Mouse (Mus musculus) myocyte (in vitro differentiated cells): ENCODE measurements around the gene Zfp526.

Experiments
- CEBPB ChIP-seq: IDR thresholded peaks from 2 replicates; pipeline ENCODE4 v1.6.1; 2011; ENCODE audit warnings: mild to moderate bottlenecking, moderate library complexity; ENCODE audit not compliant: poor library complexity, insufficient read depth, severe bottlenecking
- E2F4 ChIP-seq: IDR thresholded peaks from one replicate; pipeline ENCODE4 v1.6.1; 2011; ENCODE audit warnings: mild to moderate bottlenecking, control low read depth, moderate library complexity; ENCODE audit not compliant: insufficient read depth
- MAX ChIP-seq: IDR thresholded peaks from one replicate; pipeline ENCODE4 v1.6.1; 2011; ENCODE audit warnings: low read depth, mild to moderate bottlenecking, control low read depth
- MYOD1 ChIP-seq, 3 experiments: IDR thresholded peaks; one replicate each; pipeline ENCODE4 v1.6.1; 2011; ENCODE audit warnings: control low read depth in 2 of 3, low read depth in 2 of 3, mild to moderate bottlenecking in 2 of 3, moderate library complexity in 1 of 3; ENCODE audit not compliant: insufficient read length in 2 of 3, control insufficient read depth in 1 of 3
- MYOG ChIP-seq, 3 experiments: IDR thresholded peaks; one replicate each; pipeline ENCODE4 v1.6.1; 2011; ENCODE audit warnings: control low read depth in 2 of 3, low read depth in 2 of 3, mild to moderate bottlenecking in 2 of 3; ENCODE audit not compliant: insufficient read length in 2 of 3, control insufficient read depth in 1 of 3, insufficient read depth in 1 of 3
- POLR2A ChIP-seq: IDR thresholded peaks from one replicate; pipeline ENCODE4 v1.6.1; 2011; ENCODE audit warnings: low read depth, mild to moderate bottlenecking, control low read depth, moderate library complexity; ENCODE audit not compliant: insufficient read length
- POLR2AphosphoS2 ChIP-seq: IDR thresholded peaks from one replicate; pipeline ENCODE4 v1.6.1; 2011; ENCODE audit warnings: low read depth, control low read depth; ENCODE audit not compliant: insufficient read length
- REST ChIP-seq: IDR thresholded peaks from one replicate; pipeline ENCODE4 v1.6.1; 2011; ENCODE audit warnings: mild to moderate bottlenecking, control low read depth, moderate library complexity; ENCODE audit not compliant: insufficient read depth, insufficient read length
- SRF ChIP-seq: IDR thresholded peaks from one replicate; pipeline ENCODE4 v1.6.1; 2011; ENCODE audit warnings: low read depth; ENCODE audit not compliant: control insufficient read depth, insufficient read length
- TCF12 ChIP-seq: IDR thresholded peaks from one replicate; pipeline ENCODE4 v1.6.1; 2011; ENCODE audit warnings: mild to moderate bottlenecking, control low read depth; ENCODE audit not compliant: poor library complexity, insufficient read depth, severe bottlenecking
- TCF3 ChIP-seq: IDR thresholded peaks from one replicate; pipeline ENCODE4 v1.6.1; 2011; ENCODE audit warnings: low read depth, control low read depth; ENCODE audit not compliant: insufficient read length
- USF1 ChIP-seq: IDR thresholded peaks from one replicate; pipeline ENCODE4 v1.6.1; 2011; ENCODE audit warnings: low read depth, mild to moderate bottlenecking, control low read depth, moderate library complexity

GRCm38 (mm10) chr7:25213099-25213498, 8.1 kb upstream of the Zfp526 start:
- TF ChIP-seq E2F4 (no peak), POLR2A (no peak), MYOD1 (IDR thresholded peaks at IDR 0.05; ENCODE audit: control insufficient read depth in 1 of 3, insufficient read length in 2 of 3, low read depth in 2 of 3) (no peak), MAX (no peak), POLR2AphosphoS2 (no peak), TCF12 (no peak), USF1 (no peak), REST (no peak), SRF (no peak), CEBPB (no peak), MYOG (IDR thresholded peaks at IDR 0.05; ENCODE audit: control insufficient read depth in 1 of 3, insufficient read depth in 1 of 3, insufficient read length in 2 of 3, low read depth in 2 of 3) (no peak), TCF3 (no peak)
